Mouse (Mus musculus) myocyte (in vitro differentiated cells): Measurements from ENCODE around the gene Tmc7. TPM values are rescaled to one million over a fixed set of nuclear protein-coding genes. Genes with fewer than 3 reads are reported as not detected.

ENCODE experiments used
- H3K27me3 ChIP-seq: one replicate; pipeline ENCODE4 v1.6.1; 2011; ENCODE audit not compliant: control insufficient read depth, insufficient read depth, insufficient read length
- H3K36me3 ChIP-seq: one replicate; pipeline ENCODE4 v1.6.1; 2011; ENCODE audit not compliant: control insufficient read depth, insufficient read depth
- H3K4me2 ChIP-seq: one replicate; pipeline ENCODE4 v1.6.1; 2011; ENCODE audit warnings: low read depth, control low read depth
- H3K4me3 ChIP-seq: one replicate; pipeline ENCODE4 v1.5.1; 2011; ENCODE audit warnings: mild to moderate bottlenecking, control low read depth, moderate library complexity
- H3K79me2 ChIP-seq: one replicate; pipeline ENCODE4 v1.6.1; 2011; ENCODE audit not compliant: control insufficient read depth, insufficient read depth
- H3ac ChIP-seq: one replicate; pipeline ENCODE4 v1.6.1; 2011; ENCODE audit not compliant: control insufficient read depth, insufficient read length
- CEBPB ChIP-seq: IDR thresholded peaks from 2 replicates; pipeline ENCODE4 v1.6.1; 2011; ENCODE audit warnings: mild to moderate bottlenecking, moderate library complexity; ENCODE audit not compliant: poor library complexity, insufficient read depth, severe bottlenecking
- E2F4 ChIP-seq: IDR thresholded peaks from one replicate; pipeline ENCODE4 v1.6.1; 2011; ENCODE audit warnings: mild to moderate bottlenecking, control low read depth, moderate library complexity; ENCODE audit not compliant: insufficient read depth
- MAX ChIP-seq: IDR thresholded peaks from one replicate; pipeline ENCODE4 v1.6.1; 2011; ENCODE audit warnings: low read depth, mild to moderate bottlenecking, control low read depth
- MYOD1 ChIP-seq, 3 experiments: IDR thresholded peaks; one replicate each; pipeline ENCODE4 v1.6.1; 2011; ENCODE audit warnings: control low read depth in 2 of 3, low read depth in 2 of 3, mild to moderate bottlenecking in 2 of 3, moderate library complexity in 1 of 3; ENCODE audit not compliant: insufficient read length in 2 of 3, control insufficient read depth in 1 of 3
- MYOG ChIP-seq, 3 experiments: IDR thresholded peaks; one replicate each; pipeline ENCODE4 v1.6.1; 2011; ENCODE audit warnings: control low read depth in 2 of 3, low read depth in 2 of 3, mild to moderate bottlenecking in 2 of 3; ENCODE audit not compliant: insufficient read length in 2 of 3, control insufficient read depth in 1 of 3, insufficient read depth in 1 of 3
- POLR2A ChIP-seq: IDR thresholded peaks from one replicate; pipeline ENCODE4 v1.6.1; 2011; ENCODE audit warnings: low read depth, mild to moderate bottlenecking, control low read depth, moderate library complexity; ENCODE audit not compliant: insufficient read length
- POLR2AphosphoS2 ChIP-seq: IDR thresholded peaks from one replicate; pipeline ENCODE4 v1.6.1; 2011; ENCODE audit warnings: low read depth, control low read depth; ENCODE audit not compliant: insufficient read length
- REST ChIP-seq: IDR thresholded peaks from one replicate; pipeline ENCODE4 v1.6.1; 2011; ENCODE audit warnings: mild to moderate bottlenecking, control low read depth, moderate library complexity; ENCODE audit not compliant: insufficient read depth, insufficient read length
- SRF ChIP-seq: IDR thresholded peaks from one replicate; pipeline ENCODE4 v1.6.1; 2011; ENCODE audit warnings: low read depth; ENCODE audit not compliant: control insufficient read depth, insufficient read length
- TCF12 ChIP-seq: IDR thresholded peaks from one replicate; pipeline ENCODE4 v1.6.1; 2011; ENCODE audit warnings: mild to moderate bottlenecking, control low read depth; ENCODE audit not compliant: poor library complexity, insufficient read depth, severe bottlenecking
- TCF3 ChIP-seq: IDR thresholded peaks from one replicate; pipeline ENCODE4 v1.6.1; 2011; ENCODE audit warnings: low read depth, control low read depth; ENCODE audit not compliant: insufficient read length
- USF1 ChIP-seq: IDR thresholded peaks from one replicate; pipeline ENCODE4 v1.6.1; 2011; ENCODE audit warnings: low read depth, mild to moderate bottlenecking, control low read depth, moderate library complexity
- polyA plus RNA-seq: library from polyadenylated mRNA; unstranded; fragments of >200 nt; fragmentation: generic; extraction: Trizol; gene quantifications from one replicate; pipeline ENCODE4 v1.2.1, GENCODE M21; 2012; ENCODE audit warnings: missing spikeins

The Tmc7 gene
- polyA plus RNA-seq, 1 experiment: 0.02 TPM

DNA sequence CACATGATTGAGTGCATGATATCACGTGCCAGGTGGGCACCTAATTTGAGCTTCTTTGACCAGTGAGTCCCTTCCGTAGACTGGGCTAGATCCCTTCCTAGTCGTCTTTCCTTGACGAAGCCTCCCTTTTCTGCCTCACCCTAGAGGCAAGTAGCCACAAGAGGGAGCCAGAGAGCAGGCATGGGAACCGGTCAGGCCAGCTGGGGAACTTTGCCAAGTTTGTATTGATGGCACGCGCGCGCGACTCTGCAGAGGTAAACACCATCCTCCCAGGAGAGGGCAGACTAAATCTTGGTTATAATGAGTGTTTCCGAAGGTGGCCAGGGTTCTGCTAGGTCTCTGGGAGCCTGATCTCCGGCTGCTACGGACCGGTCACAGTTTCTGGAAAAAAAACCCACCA is 10.7 kb upstream of the Tmc7 start:
- H3K4me2 ChIP-seq: no peak overlapping the region
- no peak for TF ChIP-seq REST
- TF ChIP-seq POLR2A: no peak
- TF ChIP-seq TCF3: no peak
- no peak for TF ChIP-seq E2F4
- no peak for TF ChIP-seq SRF
- TF ChIP-seq TCF12: no peak
- TF ChIP-seq MYOD1 (IDR thresholded peaks at IDR 0.05; ENCODE audit: control insufficient read depth in 1 of 3, insufficient read length in 2 of 3, low read depth in 2 of 3): no peak
- TF ChIP-seq MYOG (IDR thresholded peaks at IDR 0.05; ENCODE audit: control insufficient read depth in 1 of 3, insufficient read depth in 1 of 3, insufficient read length in 2 of 3, low read depth in 2 of 3): no peak
- no peak for TF ChIP-seq POLR2AphosphoS2
- no peak overlapping the region for H3ac ChIP-seq
- H3K27me3 ChIP-seq: peaks cover 19% of the 10 kb centered on the region
- H3K36me3 ChIP-seq: no peaks in the 10 kb centered on the region
- H3K79me2 ChIP-seq: no peaks in the 10 kb centered on the region
- H3K4me3 ChIP-seq: no peak overlapping the region

DNA sequence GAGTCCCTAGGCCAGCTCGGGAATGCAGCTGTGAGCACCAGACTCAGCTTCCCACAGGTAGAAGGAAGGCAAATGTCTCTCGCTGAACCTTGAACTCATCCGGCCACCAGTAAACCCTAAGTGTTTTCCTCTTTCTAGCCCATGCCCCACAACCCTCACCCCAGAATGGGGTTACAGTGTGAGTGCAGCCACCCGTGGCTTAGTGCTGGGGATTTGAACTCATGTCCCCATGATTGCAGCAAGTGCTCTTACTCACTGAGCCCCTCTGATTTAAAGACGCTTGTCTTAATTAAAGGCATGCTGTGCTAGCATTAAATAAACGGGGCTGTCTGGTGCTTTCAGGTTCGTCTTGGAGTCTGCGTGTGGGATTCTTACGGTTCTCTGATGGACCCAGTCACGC is 10.1 kb upstream of the Tmc7 start:
- Histone ChIP-seq H3K79me2 (no peaks in the 10 kb centered on the region), H3K27me3 (peaks cover 13% of the 10 kb centered on the region), H3K36me3 (no peaks in the 10 kb centered on the region), H3K4me2 (no peak overlapping the region), H3K4me3 (no peak overlapping the region), H3ac (no peak overlapping the region)
- TF ChIP-seq REST (no peak), TCF12 (no peak), POLR2AphosphoS2 (no peak), SRF (no peak), CEBPB (no peak), MAX (no peak), POLR2A (no peak), E2F4 (no peak), TCF3 (no peak), MYOD1 (IDR thresholded peaks at IDR 0.05; ENCODE audit: control insufficient read depth in 1 of 3, insufficient read length in 2 of 3, low read depth in 2 of 3) (no peak), MYOG (IDR thresholded peaks at IDR 0.05; ENCODE audit: control insufficient read depth in 1 of 3, insufficient read depth in 1 of 3, insufficient read length in 2 of 3, low read depth in 2 of 3) (no peak)

DNA sequence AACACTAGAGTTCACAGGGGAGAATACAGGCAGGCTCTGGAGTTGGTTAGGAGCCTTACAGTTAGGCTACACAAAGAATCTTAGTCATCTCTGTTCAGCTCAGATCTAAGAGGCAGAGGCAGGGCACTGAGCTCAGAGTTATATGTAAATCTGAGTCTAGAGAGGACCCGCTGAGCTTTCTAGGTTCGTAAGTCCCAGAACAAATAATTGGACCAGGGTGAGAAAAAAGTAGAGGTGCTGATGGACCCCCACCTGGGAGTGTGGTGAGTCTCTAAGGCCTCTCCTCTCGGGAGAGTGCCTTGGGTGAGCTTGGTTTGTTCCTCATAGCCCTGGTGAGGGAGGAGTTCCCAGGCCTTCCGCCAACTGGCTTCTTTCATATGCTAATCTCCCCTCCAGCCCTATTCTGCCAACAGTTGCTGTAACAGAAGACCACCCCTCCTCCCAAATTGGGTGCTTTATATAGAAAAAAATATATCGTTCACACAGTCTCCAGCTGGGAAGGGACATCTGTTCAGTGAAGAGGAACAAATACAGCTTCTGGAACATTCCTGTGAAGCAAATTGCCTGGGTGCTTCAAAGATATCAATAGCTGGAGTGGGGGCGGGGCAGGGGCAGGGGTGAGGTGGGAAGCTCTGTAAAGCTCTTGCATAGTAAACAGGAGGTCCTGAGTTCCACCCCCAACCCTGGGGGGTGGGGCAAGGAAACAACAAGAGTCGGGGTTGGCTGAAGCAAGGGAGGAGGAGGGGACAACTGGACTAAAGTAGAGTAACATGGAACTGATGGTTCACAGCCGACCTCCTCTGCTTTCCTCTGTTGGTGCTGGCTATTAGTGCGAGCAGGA is 9.3 kb upstream of the Tmc7 start:
- no peak overlapping the region for H3ac ChIP-seq
- H3K4me2 ChIP-seq: no peak overlapping the region
- H3K36me3 ChIP-seq: no peaks in the 10 kb centered on the region
- peaks cover 12% of the 10 kb centered on the region for H3K27me3 ChIP-seq
- TF ChIP-seq REST: no peak
- TF ChIP-seq MYOD1 (IDR thresholded peaks at IDR 0.05; ENCODE audit: control insufficient read depth in 1 of 3, insufficient read length in 2 of 3, low read depth in 2 of 3): no peak
- TF ChIP-seq USF1: no peak
- TF ChIP-seq POLR2AphosphoS2: no peak
- TF ChIP-seq POLR2A: no peak
- TF ChIP-seq MYOG (IDR thresholded peaks at IDR 0.05; ENCODE audit: control insufficient read depth in 1 of 3, insufficient read depth in 1 of 3, insufficient read length in 2 of 3, low read depth in 2 of 3): no peak
- TF ChIP-seq E2F4: no peak
- TF ChIP-seq MAX: no peak
- H3K79me2 ChIP-seq: no peaks in the 10 kb centered on the region
- H3K4me3 ChIP-seq: no peak overlapping the region

DNA sequence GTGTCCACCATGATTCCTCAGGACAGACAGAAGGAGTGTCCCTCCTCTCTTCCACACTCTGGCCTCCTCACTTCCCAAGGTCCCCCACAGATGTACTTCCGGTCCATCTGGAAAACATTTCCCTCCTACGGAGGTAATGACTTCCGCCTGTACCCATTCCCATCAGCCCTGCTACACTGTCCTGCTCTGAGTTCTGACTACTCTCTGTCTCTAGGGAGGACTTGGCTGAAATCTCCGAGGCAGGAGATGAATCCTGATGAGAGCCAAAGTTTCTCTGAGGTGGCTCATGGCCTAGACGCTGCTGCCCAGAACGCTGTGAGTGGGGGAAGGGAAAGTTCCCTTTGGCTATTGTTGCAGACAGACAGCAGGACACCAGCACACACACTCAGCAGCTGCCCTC is 7.6 kb upstream of the Tmc7 start:
- H3K4me3 ChIP-seq: no peak overlapping the region

More for the DNA sequence above, 7.6 kb upstream of the Tmc7 start:
- TF ChIP-seq TCF12 (no peak), POLR2A (no peak), POLR2AphosphoS2 (no peak), MYOD1 (IDR thresholded peaks at IDR 0.05; ENCODE audit: control insufficient read depth in 1 of 3, insufficient read length in 2 of 3, low read depth in 2 of 3) (no peak), SRF (no peak), MAX (no peak), CEBPB (no peak), MYOG (IDR thresholded peaks at IDR 0.05; ENCODE audit: control insufficient read depth in 1 of 3, insufficient read depth in 1 of 3, insufficient read length in 2 of 3, low read depth in 2 of 3) (no peak), REST (no peak), TCF3 (no peak), USF1 (no peak), E2F4 (no peak)
- peaks cover 9% of the 10 kb centered on the region for H3K27me3 ChIP-seq
- no peaks in the 10 kb centered on the region for H3K79me2 ChIP-seq
- no peak overlapping the region for H3ac ChIP-seq
- H3K36me3 ChIP-seq: no peaks in the 10 kb centered on the region
- no peak overlapping the region for H3K4me2 ChIP-seq
